Mouse (Mus musculus) ES-Bruce4 (cell line): Measurements from ENCODE around the gene Shb.

Experiments used
- CTCF ChIP-seq: IDR thresholded peaks from one replicate; pipeline ENCODE4 v1.8.1; 2011; ENCODE audit warnings: low read depth, low read length
- POLR2A ChIP-seq: IDR thresholded peaks from one replicate; pipeline ENCODE4 v1.8.1; 2011; ENCODE audit warnings: low read length; ENCODE audit not compliant: insufficient read depth

DNA sequence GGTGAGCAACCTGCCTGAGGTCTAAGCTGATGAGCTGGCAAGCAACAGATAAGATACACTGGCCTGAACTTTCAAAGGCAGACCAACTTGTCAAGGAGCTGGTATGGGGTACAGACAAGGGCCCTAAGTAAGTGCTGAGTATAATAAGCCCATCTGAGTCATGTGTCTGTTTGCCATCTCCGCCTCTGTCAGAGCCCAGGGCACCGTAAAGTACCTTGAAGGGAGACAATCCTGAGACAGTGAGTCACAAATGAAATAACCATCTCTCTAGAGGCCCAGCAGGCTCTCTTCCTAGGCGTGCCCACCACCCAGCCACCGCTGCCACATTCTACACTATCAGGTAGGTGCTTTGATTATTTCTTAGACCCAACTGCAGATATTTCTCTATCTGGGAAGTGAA, 77.3 kb downstream of the Shb start:
- TF ChIP-seq CTCF = no peak
- no peak for TF ChIP-seq POLR2A
